Mouse (Mus musculus): ENCODE measurements at regions not wholly inside any gene's neighbourhood (a gene's known extent, or its start where the extent isn't known, plus 50 kb on each side); places are given as distances from the start of the nearest gene placed in this dataset.

- no peak overlapping the region for H3K27ac ChIP-seq (ENCODE audit: low read depth)
- DNase-seq: no peak
- no peak overlapping the region for H3K4me3 ChIP-seq (ENCODE audit: low read depth, low read length)
- ATAC-seq: no peak
- H3K27me3 ChIP-seq (ENCODE audit: insufficient read depth, low read length): peaks cover 16% of the 10 kb centered on the region
- no peaks in the 10 kb centered on the region for H3K36me3 ChIP-seq (replicated peaks; ENCODE audit: insufficient read depth, low read length)
- 74% methylated on average over 1 of the region's 1 CpGs for WGBS (ENCODE audit: insufficient replicate concordance)
- H3K9me3 ChIP-seq (ENCODE audit: low read length): no peaks in the 10 kb centered on the region
- H3K9ac ChIP-seq (replicated peaks): no peak overlapping the region
- TF ChIP-seq CTCF (IDR thresholded peaks at IDR 0.05; ENCODE audit: low read depth) (no peak), EP300 (IDR thresholded peaks at IDR 0.05; ENCODE audit: low read depth) (no peak)
- H3K4me1 ChIP-seq (ENCODE audit: insufficient read depth): no peaks in the 10 kb centered on the region
- no peak overlapping the region for H3K4me2 ChIP-seq (ENCODE audit: low read depth, low read length)
These were observed 172.5 kb downstream of the Msrb3 start for GRCm38 (mm10) chr10:120726369-120726768.

GRCm38 (mm10) chr10:120721956-120722532, 176.9 kb downstream of the Msrb3 start:
- no peak for DNase-seq
- WGBS (ENCODE audit: insufficient replicate concordance): 10% methylated on average over 15 of the region's 15 CpGs
- Histone ChIP-seq H3K9ac (replicated peaks) (no peak overlapping the region), H3K9me3 (ENCODE audit: low read length) (no peaks in the 10 kb centered on the region), H3K4me2 (ENCODE audit: low read depth, low read length) (no peak overlapping the region), H3K27me3 (ENCODE audit: insufficient read depth, low read length) (peaks cover 22% of the 10 kb centered on the region), H3K4me1 (ENCODE audit: insufficient read depth) (no peaks in the 10 kb centered on the region), H3K27ac (ENCODE audit: low read depth) (no peak overlapping the region), H3K4me3 (ENCODE audit: low read depth, low read length) (no peak overlapping the region), H3K36me3 (replicated peaks; ENCODE audit: insufficient read depth, low read length) (no peaks in the 10 kb centered on the region)
- TF ChIP-seq EP300 (IDR thresholded peaks at IDR 0.05; ENCODE audit: low read depth) (no peak), CTCF (IDR thresholded peaks at IDR 0.05; ENCODE audit: low read depth) (no peak)
- ATAC-seq: no peak

GRCm38 (mm10) chr10:120720981-120721380, 177.9 kb downstream of the Msrb3 start:
- TF ChIP-seq CTCF (IDR thresholded peaks at IDR 0.05; ENCODE audit: low read depth) (no peak), EP300 (IDR thresholded peaks at IDR 0.05; ENCODE audit: low read depth) (no peak)
- Histone ChIP-seq H3K4me2 (ENCODE audit: low read depth, low read length) (no peak overlapping the region), H3K4me3 (ENCODE audit: low read depth, low read length) (no peak overlapping the region), H3K27ac (ENCODE audit: low read depth) (no peak overlapping the region), H3K27me3 (ENCODE audit: insufficient read depth, low read length) (peaks cover 22% of the 10 kb centered on the region), H3K9ac (replicated peaks) (no peak overlapping the region), H3K36me3 (replicated peaks; ENCODE audit: insufficient read depth, low read length) (no peaks in the 10 kb centered on the region), H3K9me3 (ENCODE audit: low read length) (no peaks in the 10 kb centered on the region), H3K4me1 (ENCODE audit: insufficient read depth) (no peaks in the 10 kb centered on the region)
- ATAC-seq (no peak), DNase-seq (no peak)
- WGBS (ENCODE audit: insufficient replicate concordance): 47% methylated on average over 3 of the region's 3 CpGs

- ATAC-seq: no peak
These were observed 178.8 kb downstream of the Msrb3 start for GRCm38 (mm10) chr10:120720061-120720460.

GRCm38 (mm10) chr10:120717159-120717567, 181.7 kb downstream of the Msrb3 start:
- Histone ChIP-seq H3K27ac (ENCODE audit: low read depth) (no peak overlapping the region), H3K36me3 (replicated peaks; ENCODE audit: insufficient read depth, low read length) (no peaks in the 10 kb centered on the region), H3K9ac (replicated peaks) (no peak overlapping the region), H3K4me1 (ENCODE audit: insufficient read depth) (no peaks in the 10 kb centered on the region), H3K4me3 (ENCODE audit: low read depth, low read length) (no peak overlapping the region), H3K27me3 (ENCODE audit: insufficient read depth, low read length) (peaks cover 10% of the 10 kb centered on the region), H3K9me3 (ENCODE audit: low read length) (no peaks in the 10 kb centered on the region), H3K4me2 (ENCODE audit: low read depth, low read length) (no peak overlapping the region)
- TF ChIP-seq EP300 (IDR thresholded peaks at IDR 0.05; ENCODE audit: low read depth) (no peak), CTCF (IDR thresholded peaks at IDR 0.05; ENCODE audit: low read depth) (no peak)
- DNase-seq: no peak
- ATAC-seq: no peak
- 59% methylated on average over 11 of the region's 11 CpGs for WGBS (ENCODE audit: insufficient replicate concordance)

More at GRCm38 (mm10) chr10:120720061-120720460, 178.8 kb downstream of the Msrb3 start:
- no peaks in the 10 kb centered on the region for H3K4me1 ChIP-seq (ENCODE audit: insufficient read depth)
- H3K36me3 ChIP-seq (replicated peaks; ENCODE audit: insufficient read depth, low read length): no peaks in the 10 kb centered on the region
- no peak overlapping the region for H3K4me2 ChIP-seq (ENCODE audit: low read depth, low read length)
- DNase-seq: no peak
- H3K9ac ChIP-seq (replicated peaks): no peak overlapping the region
- peaks cover 22% of the 10 kb centered on the region for H3K27me3 ChIP-seq (ENCODE audit: insufficient read depth, low read length)
- H3K4me3 ChIP-seq (ENCODE audit: low read depth, low read length): no peak overlapping the region
- TF ChIP-seq CTCF (IDR thresholded peaks at IDR 0.05; ENCODE audit: low read depth) (no peak), EP300 (IDR thresholded peaks at IDR 0.05; ENCODE audit: low read depth) (no peak)
- WGBS (ENCODE audit: insufficient replicate concordance): 45% methylated on average over 3 of the region's 3 CpGs
- no peaks in the 10 kb centered on the region for H3K9me3 ChIP-seq (ENCODE audit: low read length)
- H3K27ac ChIP-seq (ENCODE audit: low read depth): no peak overlapping the region

GRCm38 (mm10) chr10:120716391-120716790, 182.5 kb downstream of the Msrb3 start:
- Histone ChIP-seq H3K27me3 (ENCODE audit: insufficient read depth, low read length) (peaks cover 5% of the 10 kb centered on the region; the same call in 1 of the 2 replicates), H3K4me3 (ENCODE audit: low read depth, low read length) (no peak overlapping the region), H3K4me1 (ENCODE audit: insufficient read depth) (no peaks in the 10 kb centered on the region), H3K36me3 (replicated peaks; ENCODE audit: insufficient read depth, low read length) (no peaks in the 10 kb centered on the region), H3K9me3 (ENCODE audit: low read length) (no peaks in the 10 kb centered on the region), H3K9ac (replicated peaks) (no peak overlapping the region), H3K4me2 (ENCODE audit: low read depth, low read length) (no peak overlapping the region), H3K27ac (ENCODE audit: low read depth) (no peak overlapping the region)
- DNase-seq: no peak
- 62% methylated on average over 6 of the region's 6 CpGs for WGBS (ENCODE audit: insufficient replicate concordance)
- ATAC-seq: no peak
- TF ChIP-seq EP300 (IDR thresholded peaks at IDR 0.05; ENCODE audit: low read depth) (no peak), CTCF (IDR thresholded peaks at IDR 0.05; ENCODE audit: low read depth) (peak; percentile 49)
